Mouse (Mus musculus) neural tube, embryonic 10.5 days (tissue): ENCODE results near the gene Tet2.
"Not testable (repeated sequence)": the region's sequence is repeated elsewhere in the genome, so short reads cannot be mapped to it uniquely, and the experiment has no call there.

ENCODE experiments used
- DNase-seq: peaks from one replicate; pipeline ENCODE4 v3.0.0-alpha.2; 2017; ENCODE audit warnings: low spot score; ENCODE audit errors: extremely low spot score

Tet2 gene

GRCm38 (mm10) chr3:133549385-133550170, 4.6 kb upstream of the Tet2 start:
- DNase-seq, result no peak

- no peak for DNase-seq
Measured at GRCm38 (mm10) chr3:133548613-133549012, 3.7 kb upstream of the Tet2 start.

GRCm38 (mm10) chr3:133546790-133547189, 1.9 kb upstream of the Tet2 start:
- no peak for DNase-seq

GRCm38 (mm10) chr3:133545304-133545666, 346 bp upstream of the Tet2 start:
- DNase-seq, result no peak

DNA sequence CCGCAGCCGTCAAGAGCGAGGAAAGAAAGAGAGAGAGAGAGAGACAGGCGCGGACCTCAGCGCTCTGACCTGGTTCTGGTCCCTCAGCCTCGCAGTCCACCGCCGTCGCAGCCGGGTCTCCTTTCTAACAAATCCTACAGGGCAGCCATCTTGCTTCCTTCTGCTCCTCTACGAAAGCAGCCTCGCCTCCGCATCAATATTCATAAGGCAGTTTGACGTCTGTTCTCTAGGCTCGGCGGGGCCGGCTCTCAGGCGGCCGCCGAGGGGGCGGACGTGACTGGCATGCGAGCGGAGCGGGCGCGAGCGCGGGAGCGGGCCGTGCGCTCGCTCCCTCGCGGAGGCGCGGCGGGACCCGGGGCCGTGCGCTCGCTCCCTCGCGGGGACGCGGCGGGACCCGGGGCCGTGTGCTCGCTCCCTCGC, 798 bp downstream of the Tet2 start:
- DNase-seq, result peak; percentile 86

DNA sequence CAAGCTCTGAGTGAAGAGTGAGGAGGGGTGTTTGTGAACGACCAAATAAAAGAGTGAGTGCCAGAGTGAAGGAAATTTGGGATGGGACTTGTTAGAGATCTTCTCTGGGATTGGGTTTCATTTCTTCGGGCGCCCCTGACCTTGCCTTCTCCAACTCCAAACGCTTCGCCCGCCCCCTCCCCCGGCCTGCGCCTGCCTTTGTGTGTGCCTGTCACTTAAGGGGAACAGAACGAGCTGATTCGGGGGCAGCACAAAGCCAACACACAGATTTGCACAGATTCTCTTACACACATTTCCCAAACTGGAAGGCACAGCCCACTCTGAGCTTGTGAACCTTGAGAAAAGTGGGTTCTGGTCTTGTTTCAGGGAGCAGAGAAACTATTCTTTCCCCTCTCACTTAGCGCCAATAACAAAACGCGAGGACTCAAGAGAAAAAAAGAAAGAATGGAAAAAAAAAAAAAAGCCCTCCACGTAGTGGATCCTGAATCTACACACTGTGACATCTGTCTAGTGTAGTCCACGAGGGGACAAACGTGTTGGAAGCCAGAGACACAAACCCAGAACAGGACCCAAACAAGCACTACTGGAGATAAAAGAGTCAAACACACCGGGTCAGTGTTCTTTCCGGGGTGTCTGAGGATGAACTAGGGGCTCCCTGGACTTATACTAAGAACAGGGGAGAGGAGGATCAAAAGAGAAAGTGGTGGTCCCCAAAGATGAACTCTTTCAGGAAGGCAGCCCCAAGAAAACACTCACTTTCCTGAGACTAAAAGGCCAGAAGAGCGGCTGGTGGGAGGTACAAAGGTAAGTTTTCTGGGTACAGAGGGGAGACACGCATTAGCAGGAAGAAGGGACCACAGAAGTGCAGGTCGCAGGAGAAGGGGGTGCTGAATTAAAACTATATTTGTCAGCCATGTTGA, 1.6 kb downstream of the Tet2 start:
- DNase-seq, result peak; percentile 78

GRCm38 (mm10) chr3:133542084-133542483, 2.9 kb downstream of the Tet2 start:
- DNase-seq, result no peak

DNA sequence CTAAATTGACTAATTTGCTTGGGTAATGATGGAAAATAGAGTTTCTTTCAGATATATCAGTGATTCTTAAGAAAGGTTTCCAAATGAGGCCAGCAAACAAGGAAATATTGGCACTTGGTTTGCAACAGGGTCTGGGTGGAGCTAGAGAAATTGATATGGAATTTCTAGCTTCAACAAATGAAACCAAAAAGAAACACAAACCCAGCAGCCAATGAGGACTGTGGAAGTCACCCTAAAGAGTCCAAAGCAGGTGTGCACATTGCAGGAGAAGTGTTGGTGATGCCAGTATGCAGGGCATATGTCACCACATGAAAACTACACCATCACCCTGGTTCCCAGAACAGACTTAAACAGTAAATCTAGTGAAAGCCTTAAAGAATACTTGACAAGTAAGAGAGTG, 3.9 kb downstream of the Tet2 start:
- DNase-seq, result no peak

DNA sequence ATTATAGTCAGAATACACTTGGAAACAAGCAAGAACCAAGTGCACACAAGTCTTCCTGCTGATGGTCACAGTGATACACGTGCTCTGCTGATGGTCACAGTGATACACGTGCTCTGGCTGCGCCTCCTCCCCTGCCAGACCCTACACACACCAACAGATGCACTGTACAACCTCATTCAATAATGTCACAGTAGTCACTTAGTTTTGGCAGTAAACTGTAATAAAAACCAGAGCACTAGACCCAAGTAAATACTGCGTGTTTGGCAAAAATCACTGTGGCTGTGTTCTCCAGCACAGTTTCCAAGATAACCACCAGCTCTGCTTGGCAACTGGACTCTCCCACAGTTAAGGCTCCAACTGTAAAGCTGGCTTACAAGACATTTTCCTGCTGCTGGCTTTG, 4.9 kb downstream of the Tet2 start:
- DNase-seq, result no peak

DNA sequence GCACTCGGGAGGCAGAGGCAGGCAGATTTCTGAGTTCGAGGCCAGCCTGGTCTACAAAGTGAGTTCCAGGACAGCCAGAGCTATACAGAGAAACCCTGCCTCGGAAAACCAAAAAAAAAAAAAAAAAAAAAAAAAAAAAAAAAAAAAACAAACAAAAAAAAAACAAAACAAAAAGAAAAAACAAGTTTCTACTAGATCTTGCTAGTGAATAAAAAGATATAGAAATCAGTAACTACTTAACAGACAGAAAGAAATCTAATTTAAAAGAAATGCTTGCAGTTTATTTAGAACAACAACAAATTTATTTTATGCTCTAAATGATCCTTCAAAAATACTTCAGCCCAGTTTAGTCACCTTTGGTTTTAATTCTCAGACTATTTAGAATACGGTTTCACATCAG, 6.4 kb downstream of the Tet2 start:
- not testable (repeated sequence) for DNase-seq

GRCm38 (mm10) chr3:133535644-133536043, 9.3 kb downstream of the Tet2 start:
- DNase-seq, result no peak

GRCm38 (mm10) chr3:133534066-133534465, 10.9 kb downstream of the Tet2 start:
- DNase-seq, result no peak

GRCm38 (mm10) chr3:133533272-133533995, 11.5 kb downstream of the Tet2 start:
- no peak for DNase-seq

- no peak for DNase-seq
Measured at GRCm38 (mm10) chr3:133532806-133533205, 12.1 kb downstream of the Tet2 start.

DNA sequence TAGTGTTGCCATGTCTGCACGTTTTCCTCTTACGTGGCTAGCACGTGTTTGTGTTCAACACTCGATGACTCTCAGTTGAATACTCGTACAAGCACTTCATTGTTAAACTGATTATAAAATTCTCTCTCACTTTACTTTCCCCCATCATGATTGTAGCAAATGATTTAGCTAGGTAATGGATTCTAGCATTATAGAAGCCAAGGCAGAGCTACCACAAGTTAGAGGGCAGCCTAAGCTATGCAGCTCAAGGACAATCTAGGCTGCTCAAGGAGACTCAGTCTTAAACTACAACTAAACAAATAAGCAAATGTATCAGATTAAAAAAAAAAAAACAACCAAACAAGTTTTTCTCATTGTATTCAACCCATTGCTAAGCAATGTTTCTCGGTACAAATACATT, 12.7 kb downstream of the Tet2 start:
- no peak for DNase-seq

- DNase-seq, result no peak
Measured at GRCm38 (mm10) chr3:133531101-133531500, 13.8 kb downstream of the Tet2 start.

DNA sequence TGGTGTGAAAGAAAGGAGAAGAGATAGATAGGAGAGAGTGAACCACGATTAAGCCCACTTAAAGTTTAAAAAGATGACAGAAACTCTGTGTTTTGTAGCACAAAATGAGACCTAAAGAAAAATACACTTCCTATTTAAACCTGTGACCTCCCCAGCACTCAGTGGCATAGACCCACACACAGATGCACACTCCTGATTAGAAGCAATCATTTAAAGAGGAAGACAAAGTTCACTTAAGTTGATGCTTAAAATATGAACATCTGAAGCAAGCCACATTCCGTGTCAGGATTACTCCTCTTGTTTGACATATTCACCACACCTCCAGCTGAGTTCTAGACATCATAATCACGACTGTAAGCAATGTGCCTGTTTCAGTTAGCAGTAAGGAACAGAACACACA, 14.3 kb downstream of the Tet2 start:
- no peak for DNase-seq

GRCm38 (mm10) chr3:133526119-133526723, 18.7 kb downstream of the Tet2 start:
- DNase-seq, result no peak

DNA sequence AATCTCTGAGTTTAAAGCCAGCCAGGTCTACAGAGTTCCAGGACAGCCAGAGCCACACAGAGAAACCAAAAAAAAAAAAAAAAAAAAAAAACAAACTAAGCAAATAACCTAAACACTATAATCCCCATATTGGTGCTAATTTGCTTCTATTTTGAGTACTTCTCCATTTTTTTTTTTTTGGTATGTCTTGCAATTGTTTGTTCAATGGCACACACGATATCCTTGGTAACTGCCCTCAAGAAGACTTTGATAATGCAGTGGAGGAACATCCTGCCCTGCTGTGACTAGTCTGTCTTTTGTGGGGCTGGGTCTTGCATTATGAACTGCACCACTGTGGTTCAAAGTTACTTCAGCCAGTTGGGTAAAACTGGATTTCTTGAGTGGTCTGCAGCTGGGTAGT, 19.4 kb downstream of the Tet2 start:
- DNase-seq, result no peak

DNA sequence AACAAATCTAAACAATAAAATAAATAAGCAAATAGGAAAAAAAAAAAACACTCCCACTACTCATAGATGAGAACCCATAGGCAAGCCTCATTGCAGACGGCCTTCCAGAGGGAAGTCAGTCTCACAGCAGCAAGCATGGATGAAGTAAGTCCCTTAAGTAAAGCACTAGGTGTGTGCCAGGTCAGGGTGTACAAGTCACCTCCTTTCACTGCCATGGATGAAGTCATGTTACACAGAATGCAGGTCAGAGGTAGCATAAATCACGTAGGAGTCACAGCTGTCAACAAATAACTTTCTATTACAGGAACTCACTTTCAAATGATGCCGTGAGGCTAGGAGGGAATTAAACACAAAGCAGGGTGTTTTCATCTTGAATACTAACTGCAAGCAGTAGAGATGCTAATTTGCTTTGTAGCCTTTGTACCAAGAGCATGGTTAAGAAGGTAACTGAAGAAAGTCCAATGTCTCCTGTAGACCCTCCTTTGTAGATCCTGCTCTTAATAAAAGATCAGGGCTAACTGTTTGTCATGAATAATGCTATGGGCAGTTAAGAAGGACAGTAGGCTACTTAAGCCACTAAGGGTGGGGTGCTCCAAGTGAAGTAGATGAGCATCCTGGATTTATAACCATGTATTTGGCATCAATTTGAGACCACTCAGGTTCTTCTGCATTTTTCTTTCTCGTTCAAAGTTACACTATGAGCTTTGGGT, 20.4 kb downstream of the Tet2 start:
- no peak for DNase-seq

DNA sequence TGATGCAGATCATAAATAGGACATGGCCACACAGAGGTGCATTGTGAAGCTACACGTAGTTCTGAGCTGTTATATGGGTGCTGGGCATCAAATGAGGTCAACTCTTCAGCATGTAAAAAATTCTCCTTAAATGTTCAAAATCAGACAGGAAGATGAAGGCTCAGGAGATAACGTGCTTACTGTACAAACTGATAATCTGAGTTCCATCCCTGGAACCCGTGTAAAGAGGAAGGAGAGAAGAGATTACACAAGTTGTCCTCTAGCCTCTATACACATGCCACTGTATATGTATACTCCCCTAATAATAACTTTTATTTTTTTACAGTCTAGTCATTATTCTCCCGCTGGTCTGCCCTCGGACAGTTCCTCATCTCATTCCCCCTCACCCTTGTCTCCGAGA, 21.7 kb downstream of the Tet2 start:
- no peak for DNase-seq
